Mouse (Mus musculus) erythroblast, adult 5-6 weeks (primary cell): ENCODE results near the gene Cygb. TPM values are rescaled to one million over a fixed set of nuclear protein-coding genes. Genes with fewer than 3 reads are reported as not detected.
A peak's percentile ranks its signal among the peaks of the same experiment; 100 is the strongest.

Experiments
- ATAC-seq: replicated peaks from 2 replicates; pipeline ENCODE4 v1.8.0; 2016; ENCODE audit warnings: moderate number of reproducible peaks, mild to moderate bottlenecking, moderate TSS enrichment, inconsistent platforms; ENCODE audit not compliant: poor library complexity, low FRiP score, severe bottlenecking
- total RNA-seq, 2 experiments: library from RNA; stranded (forward) in 1 of 2; stranded (reverse) in 1 of 2; fragments of 150-400 nt in 1 of 2; fragments of 200-764, 138-1000 nt in 1 of 2; gene quantifications; 2 replicates each; pipeline versions ENCODE4 v1.2.3 to v1.2.4; 2015 to 2017; ENCODE audit warnings: low replicate concordance in 2 of 2

Gene Cygb
- total RNA-seq, 2 experiments from 2014 or later: not detected

- no peak for ATAC-seq
These were observed 5.0 kb upstream of the Cygb start for GRCm38 (mm10) chr11:116659027-116659621.

GRCm38 (mm10) chr11:116658238-116658637 lies 4.1 kb upstream of the Cygb start:
- no peak for ATAC-seq

- ATAC-seq: peak; percentile 74
These were observed 3.5 kb upstream of the Cygb start for GRCm38 (mm10) chr11:116657311-116658223.

GRCm38 (mm10) chr11:116656348-116657191 lies 2.5 kb upstream of the Cygb start:
- no peak for ATAC-seq

GRCm38 (mm10) chr11:116653709-116654221 lies 348 bp downstream of the Cygb start:
- no peak for ATAC-seq

- ATAC-seq: no peak
These were observed 879 bp downstream of the Cygb start, which contains the start of gene Prcd for GRCm38 (mm10) chr11:116653234-116653633. Gene Prcd (plus strand): TSS chr11:116653534.

GRCm38 (mm10) chr11:116652330-116653098 lies 1.6 kb downstream of the Cygb start:
- ATAC-seq: no peak

- ATAC-seq: no peak
These were observed 2.8 kb downstream of the Cygb start for GRCm38 (mm10) chr11:116651339-116651738.

- ATAC-seq: no peak
These were observed 3.3 kb downstream of the Cygb start for GRCm38 (mm10) chr11:116650811-116651210.

- ATAC-seq: no peak
These were observed 4.3 kb downstream of the Cygb start for GRCm38 (mm10) chr11:116649711-116650337.

- no peak for ATAC-seq
These were observed 5.1 kb downstream of the Cygb start for GRCm38 (mm10) chr11:116648976-116649375.

- no peak for ATAC-seq
These were observed 5.7 kb downstream of the Cygb start for GRCm38 (mm10) chr11:116648213-116648921.

GRCm38 (mm10) chr11:116647340-116647991 lies 6.6 kb downstream of the Cygb start:
- no peak for ATAC-seq

- no peak for ATAC-seq
These were observed 7.3 kb downstream of the Cygb start for GRCm38 (mm10) chr11:116646771-116647170.

GRCm38 (mm10) chr11:116646136-116646535 lies 8.0 kb downstream of the Cygb start:
- ATAC-seq: no peak

- no peak for ATAC-seq
These were observed 8.5 kb downstream of the Cygb start for GRCm38 (mm10) chr11:116645446-116646110.
